Mouse (Mus musculus): Measurements from ENCODE around the gene Barhl1. TPM values are rescaled to one million over a fixed set of nuclear protein-coding genes. Genes with fewer than 3 reads are reported as not detected.
A peak's percentile ranks its signal among the peaks of the same experiment; 100 is the strongest.

The Barhl1 gene
- polyA plus RNA-seq, 1 experiment, result 12.6 TPM

DNA sequence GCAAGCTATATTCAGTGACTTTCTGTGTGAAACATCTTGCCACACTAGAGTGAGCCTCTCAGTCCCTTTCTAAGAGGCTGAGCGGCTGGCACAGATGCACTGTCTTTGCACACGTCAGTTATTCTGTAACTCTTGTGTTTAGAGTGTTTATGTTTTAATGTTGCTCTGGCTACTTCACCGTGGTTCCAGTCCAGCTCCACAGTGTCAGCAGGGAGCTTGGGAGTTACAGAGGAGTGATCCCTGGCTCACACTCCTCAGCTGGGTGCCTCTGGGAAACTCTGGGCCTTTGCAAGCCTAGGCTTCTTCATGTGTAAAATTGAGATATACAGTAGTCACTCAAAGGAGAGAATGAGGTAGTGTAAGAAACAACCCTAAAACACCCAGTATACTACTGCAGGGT, 34.4 kb downstream of the Barhl1 start:
- no peak for DNase-seq
- Histone ChIP-seq H3K4me3 (replicated peaks; ENCODE audit: insufficient read depth, low read depth, low read length) (no peak overlapping the region), H3K27me3 (ENCODE audit: control insufficient read depth, insufficient read depth, low read length) (no peaks in the 10 kb centered on the region), H3K4me1 (ENCODE audit: control insufficient read depth, insufficient read depth, low read length) (no peaks in the 10 kb centered on the region; the same call in 1 of the 2 replicates), H3K27ac (ENCODE audit: insufficient read depth, low read length) (no peak overlapping the region)
- 62% methylated on average over 3 of the region's 3 CpGs for WGBS
- TF ChIP-seq CTCF (IDR thresholded peaks at IDR 0.05; ENCODE audit: borderline replicate concordance, insufficient read depth, low read depth, low read length) (no peak), POLR2A (IDR thresholded peaks at IDR 0.05; ENCODE audit: borderline replicate concordance, insufficient read depth, low read length) (no peak)

DNA sequence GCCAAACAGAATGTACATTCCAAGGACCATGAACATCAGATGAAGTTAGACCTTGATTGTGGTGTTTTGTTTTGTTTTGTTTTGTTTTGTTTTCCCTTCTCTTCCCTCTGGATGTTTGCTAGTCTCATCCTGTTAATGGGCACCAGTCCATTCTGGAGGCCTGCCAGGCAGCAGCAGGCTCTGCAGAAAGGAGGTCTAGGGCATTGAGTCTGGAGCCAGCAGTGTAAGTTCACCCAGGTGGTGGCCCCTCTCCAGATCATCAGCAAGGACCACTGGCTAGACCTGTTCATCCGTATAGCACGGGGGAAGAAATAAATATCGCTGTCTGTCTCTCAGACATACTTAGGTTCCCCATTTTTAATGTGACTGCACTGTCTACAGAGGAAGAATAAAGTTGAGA, 35.2 kb downstream of the Barhl1 start:
- Histone ChIP-seq H3K27me3 (ENCODE audit: control insufficient read depth, insufficient read depth, low read length) (no peaks in the 10 kb centered on the region), H3K4me1 (ENCODE audit: control insufficient read depth, insufficient read depth, low read length) (no peaks in the 10 kb centered on the region; the same call in 1 of the 2 replicates), H3K27ac (ENCODE audit: insufficient read depth, low read length) (no peak overlapping the region), H3K4me3 (replicated peaks; ENCODE audit: insufficient read depth, low read depth, low read length) (no peak overlapping the region)
- 62% methylated on average over 3 of the region's 3 CpGs for WGBS
- peak; percentile 26 to 31 for DNase-seq
- TF ChIP-seq CTCF (IDR thresholded peaks at IDR 0.05; ENCODE audit: borderline replicate concordance, insufficient read depth, low read depth, low read length) (no peak), POLR2A (IDR thresholded peaks at IDR 0.05; ENCODE audit: borderline replicate concordance, insufficient read depth, low read length) (no peak)

DNA sequence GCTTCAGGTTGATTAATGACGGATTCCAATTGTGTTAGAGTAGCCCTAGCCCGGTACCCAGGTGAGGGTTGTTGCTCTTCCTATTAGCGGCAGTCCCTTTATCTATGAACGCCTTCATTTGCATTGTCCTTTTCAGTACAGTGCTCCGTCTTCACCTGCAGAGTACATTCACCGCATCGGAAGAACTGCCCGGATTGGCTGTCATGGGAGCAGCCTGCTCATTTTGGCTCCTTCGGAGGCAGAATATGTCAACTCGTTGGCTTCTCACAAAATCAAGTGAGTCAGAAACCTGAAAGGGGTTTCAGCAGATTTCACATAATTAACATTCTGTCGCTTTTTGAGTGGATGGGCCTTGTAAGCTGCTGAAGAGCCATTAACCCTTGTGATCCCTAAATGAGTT, 40.9 kb downstream of the Barhl1 start:
- no peak for DNase-seq
- no peak overlapping the region for H3K4me3 ChIP-seq (replicated peaks; ENCODE audit: insufficient read depth, low read depth, low read length)
- 57% methylated on average over 11 of the region's 11 CpGs for WGBS
- H3K27me3 ChIP-seq (ENCODE audit: control insufficient read depth, insufficient read depth, low read length), result no peaks in the 10 kb centered on the region
- no peak for TF ChIP-seq POLR2A (IDR thresholded peaks at IDR 0.05; ENCODE audit: borderline replicate concordance, insufficient read depth, low read length)
- no peak overlapping the region for H3K27ac ChIP-seq (ENCODE audit: insufficient read depth, low read length)
- H3K4me1 ChIP-seq (ENCODE audit: control insufficient read depth, insufficient read depth, low read length), result no peaks in the 10 kb centered on the region

DNA sequence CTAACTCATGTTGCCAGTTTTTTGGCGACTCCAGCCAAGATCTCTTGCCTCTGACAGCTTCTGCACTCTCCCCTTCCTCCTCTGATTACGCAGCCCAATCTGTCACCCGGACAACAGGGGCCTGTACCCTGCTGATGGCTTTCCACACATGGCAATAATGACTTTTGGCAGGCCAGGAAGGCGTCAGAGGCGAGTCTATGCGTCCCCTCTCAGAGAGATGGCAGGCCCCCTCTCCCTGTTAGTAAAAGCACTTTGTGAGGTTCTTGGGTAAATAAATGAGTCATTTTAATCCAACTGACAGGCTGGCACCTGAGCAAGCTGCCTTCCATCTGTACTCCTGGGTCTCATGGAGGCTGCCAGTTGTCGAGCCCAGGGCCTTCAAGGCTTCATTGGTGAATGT, 49.0 kb downstream of the Barhl1 start:
- Histone ChIP-seq H3K27ac (ENCODE audit: insufficient read depth, low read length) (peak overlapping the region; percentile 19), H3K4me3 (replicated peaks; ENCODE audit: insufficient read depth, low read depth, low read length) (no peak overlapping the region), H3K27me3 (ENCODE audit: control insufficient read depth, insufficient read depth, low read length) (no peaks in the 10 kb centered on the region), H3K4me1 (ENCODE audit: control insufficient read depth, insufficient read depth, low read length) (peaks cover 19% of the 10 kb centered on the region)
- 10% methylated on average over 7 of the region's 7 CpGs for WGBS
- TF ChIP-seq CTCF (IDR thresholded peaks at IDR 0.05; ENCODE audit: borderline replicate concordance, insufficient read depth, low read depth, low read length) (no peak), POLR2A (IDR thresholded peaks at IDR 0.05; ENCODE audit: borderline replicate concordance, insufficient read depth, low read length) (no peak)
- peak; percentile 75 to 85 for DNase-seq

DNA sequence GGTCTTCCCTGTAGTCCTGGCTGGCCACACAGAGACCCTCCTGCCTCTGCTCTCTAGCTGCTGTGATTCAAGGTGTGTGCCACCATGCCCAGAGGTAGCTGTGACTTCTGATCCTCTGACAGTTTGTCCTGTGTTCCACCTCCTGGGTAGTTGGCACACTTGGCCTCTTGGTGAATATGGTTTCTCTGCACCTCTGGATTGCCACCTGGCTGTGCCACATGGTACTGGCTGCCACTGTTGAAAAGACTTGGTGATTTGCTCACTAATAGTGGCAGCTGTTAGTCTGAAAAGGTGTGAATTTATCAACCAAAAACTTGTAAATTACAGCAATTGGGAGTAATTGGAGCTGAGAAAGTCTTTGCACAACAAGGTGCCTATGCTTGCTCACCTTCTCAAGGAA, 52.6 kb downstream of the Barhl1 start:
- H3K4me3 ChIP-seq (replicated peaks; ENCODE audit: insufficient read depth, low read depth, low read length), result no peak overlapping the region
- no peak for DNase-seq
- H3K27me3 ChIP-seq (ENCODE audit: control insufficient read depth, insufficient read depth, low read length), result no peaks in the 10 kb centered on the region
- H3K4me1 ChIP-seq (ENCODE audit: control insufficient read depth, insufficient read depth, low read length), result peaks cover 19% of the 10 kb centered on the region
- no peak for TF ChIP-seq CTCF (IDR thresholded peaks at IDR 0.05; ENCODE audit: borderline replicate concordance, insufficient read depth, low read depth, low read length)
- no peak for TF ChIP-seq POLR2A (IDR thresholded peaks at IDR 0.05; ENCODE audit: borderline replicate concordance, insufficient read depth, low read length)
- H3K27ac ChIP-seq (ENCODE audit: insufficient read depth, low read length), result no peak overlapping the region

DNA sequence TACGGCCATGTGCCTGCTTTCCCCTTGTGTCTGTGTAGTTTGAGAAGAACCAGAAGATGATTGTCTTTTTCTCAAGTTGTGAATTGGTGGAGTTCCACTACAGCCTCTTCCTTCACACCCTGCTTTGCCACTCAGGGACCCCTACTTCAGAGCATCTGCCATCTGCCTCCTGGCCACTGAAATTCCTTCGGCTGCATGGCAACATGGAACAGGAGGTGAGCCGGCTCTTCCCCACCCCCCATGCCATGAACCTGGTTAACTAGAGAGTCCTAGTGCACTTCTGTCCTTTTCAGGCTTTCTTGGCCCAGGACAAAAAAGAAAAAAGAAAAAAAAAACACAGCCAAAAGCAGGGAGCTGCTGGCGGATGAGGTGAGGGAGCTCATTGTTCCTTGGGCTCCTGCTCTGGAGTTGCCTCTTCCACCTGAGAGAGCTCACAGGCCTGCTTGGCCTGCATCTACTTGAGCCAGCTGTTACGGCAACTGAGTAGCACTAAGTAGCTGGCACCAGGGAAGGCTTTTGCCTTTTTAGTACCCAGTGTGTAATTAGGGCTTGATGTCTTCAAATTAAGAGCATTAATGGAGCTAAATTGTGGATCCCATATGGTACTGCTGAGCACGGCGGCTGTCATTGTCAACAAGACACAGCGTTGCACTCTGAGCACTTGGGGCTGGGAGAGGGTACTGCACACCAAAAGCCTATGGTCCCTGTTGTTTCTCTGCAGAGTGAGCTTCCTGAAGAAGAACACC, 55.6 kb downstream of the Barhl1 start:
- Histone ChIP-seq H3K27me3 (ENCODE audit: control insufficient read depth, insufficient read depth, low read length) (no peaks in the 10 kb centered on the region), H3K27ac (ENCODE audit: insufficient read depth, low read length) (no peak overlapping the region), H3K4me3 (replicated peaks; ENCODE audit: insufficient read depth, low read depth, low read length) (no peak overlapping the region), H3K4me1 (ENCODE audit: control insufficient read depth, insufficient read depth, low read length) (peaks cover 3% of the 10 kb centered on the region; the same call in 1 of the 2 replicates)
- no peak for DNase-seq
- 49% methylated on average over 8 of the region's 8 CpGs for WGBS
- TF ChIP-seq CTCF (IDR thresholded peaks at IDR 0.05; ENCODE audit: borderline replicate concordance, insufficient read depth, low read depth, low read length), result no peak
- TF ChIP-seq POLR2A (IDR thresholded peaks at IDR 0.05; ENCODE audit: borderline replicate concordance, insufficient read depth, low read length), result no peak

DNA sequence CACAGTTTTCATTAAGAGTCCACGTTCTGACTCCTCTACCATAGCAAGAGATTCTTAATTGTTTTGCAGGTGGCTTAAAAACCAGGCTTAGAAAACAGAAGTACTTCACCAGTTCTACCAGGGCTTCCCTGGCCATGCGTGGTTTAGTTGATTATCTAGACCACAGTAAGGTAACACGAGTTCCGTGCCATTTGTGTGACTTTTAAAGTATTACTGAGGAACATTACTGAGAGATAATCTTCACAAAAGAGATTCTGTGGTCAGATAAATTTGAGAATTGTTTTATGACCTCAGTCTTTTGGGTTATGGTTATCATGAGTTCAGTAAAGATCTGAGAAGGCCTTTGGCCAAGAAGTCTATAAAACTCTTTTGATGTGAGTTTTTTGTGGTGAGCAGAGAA, 57.2 kb downstream of the Barhl1 start:
- DNase-seq, result no peak
- H3K4me3 ChIP-seq (replicated peaks; ENCODE audit: insufficient read depth, low read depth, low read length), result no peak overlapping the region
- WGBS, result 96% methylated on average over 4 of the region's 4 CpGs
- no peaks in the 10 kb centered on the region for H3K27me3 ChIP-seq (ENCODE audit: control insufficient read depth, insufficient read depth, low read length)
- no peak overlapping the region for H3K27ac ChIP-seq (ENCODE audit: insufficient read depth, low read length)
- no peak for TF ChIP-seq POLR2A (IDR thresholded peaks at IDR 0.05; ENCODE audit: borderline replicate concordance, insufficient read depth, low read length)
- TF ChIP-seq CTCF (IDR thresholded peaks at IDR 0.05; ENCODE audit: borderline replicate concordance, insufficient read depth, low read depth, low read length), result no peak
- no peaks in the 10 kb centered on the region for H3K4me1 ChIP-seq (ENCODE audit: control insufficient read depth, insufficient read depth, low read length)

Other genes with a start within 250 kb of the Barhl1 start
- 0.61 and 1.5 TPM in 2 replicates for gene Spaca9, start 216.9 kb downstream of the Barhl1 start, polyA plus RNA-seq (2012; rRNA removed)
- 0.70 and 0.98 TPM in 2 replicates for gene Ak8, start 216.5 kb downstream of the Barhl1 start, polyA plus RNA-seq (2012; rRNA removed)
- 15.5 and 15.7 TPM in 2 replicates for gene Gtf3c4, start 76.3 kb downstream of the Barhl1 start, polyA plus RNA-seq (2012; rRNA removed)
- 5.8 and 6.4 TPM in 2 replicates for gene Ddx31, start 76.3 kb downstream of the Barhl1 start, polyA plus RNA-seq (2012; rRNA removed)
- gene Cfap77, start 138.4 kb upstream of the Barhl1 start, polyA plus RNA-seq (2012; rRNA removed), result 0.38 and 0.41 TPM in 2 replicates
- gene Ttf1, start 143.6 kb upstream of the Barhl1 start, polyA plus RNA-seq (2012; rRNA removed), result 16.1 and 17.3 TPM in 2 replicates
- gene Setx, start 207.5 kb upstream of the Barhl1 start, polyA plus RNA-seq (2012; rRNA removed), result 16.8 and 17.3 TPM in 2 replicates